Mouse (Mus musculus): ENCODE results near the gene Gm21981. TPM values are rescaled to one million over a fixed set of nuclear protein-coding genes. Genes with fewer than 3 reads are reported as not detected.

Gm21981 gene
- polyA plus RNA-seq, 1 experiment from 2014 or later = 1.8 TPM

DNA sequence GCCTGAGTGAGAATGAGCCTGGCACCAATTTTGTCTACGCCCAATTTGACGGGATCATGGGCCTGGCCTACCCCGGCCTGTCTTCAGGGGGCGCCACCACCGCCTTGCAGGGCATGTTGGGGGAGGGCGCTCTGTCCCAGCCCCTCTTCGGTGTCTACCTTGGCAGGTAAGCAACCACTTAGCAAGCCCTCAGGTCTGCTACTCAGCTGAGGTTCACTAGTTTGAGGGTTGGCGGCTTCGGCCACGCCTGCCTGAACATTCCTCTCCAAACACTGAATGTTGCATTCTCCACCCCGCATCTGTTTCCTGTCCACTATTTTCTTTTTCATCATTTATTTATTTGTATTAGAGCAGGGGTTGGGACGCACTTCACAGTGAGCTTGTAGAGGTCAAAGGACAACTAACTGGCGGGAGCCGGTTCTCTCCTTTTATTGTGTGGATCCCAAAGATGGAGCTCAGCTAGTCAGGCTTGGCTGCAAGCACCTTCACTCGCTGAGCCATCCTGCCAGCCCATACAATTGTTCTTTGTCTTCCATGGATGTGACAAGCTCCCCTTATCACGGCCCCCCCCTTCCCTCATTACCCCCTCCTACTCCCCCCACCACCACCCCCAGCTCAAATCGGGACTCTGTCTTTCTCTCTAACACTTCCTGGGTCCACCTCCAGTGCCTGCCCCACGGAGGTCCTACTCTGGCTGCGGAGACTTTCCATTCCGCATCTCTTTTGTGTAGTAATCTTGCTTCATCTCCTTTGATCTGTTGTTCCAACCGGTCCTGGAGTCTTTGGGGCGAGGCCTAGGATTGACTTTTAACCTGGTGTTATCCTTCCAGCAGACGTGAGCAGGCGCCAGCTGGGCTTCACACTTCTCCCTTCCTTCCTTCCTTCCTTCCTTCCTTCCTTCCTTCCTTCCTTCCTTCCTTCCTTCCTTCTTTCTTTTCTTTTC lies 36.6 kb upstream of the Gm21981 start:
- no peaks in the 10 kb centered on the region for H3K27me3 ChIP-seq (ENCODE audit: control insufficient read depth, insufficient read depth, low read length)
- no peak overlapping the region for H3K27ac ChIP-seq (ENCODE audit: low read depth, low read length)
- no peak for DNase-seq (ENCODE audit: low spot score)
- no peak overlapping the region for H3K9ac ChIP-seq (ENCODE audit: low read length)
- ATAC-seq (ENCODE audit: insufficient read depth, low FRiP score, low TSS enrichment) = no peak
- no peak overlapping the region for H3K4me3 ChIP-seq (ENCODE audit: low read depth, low read length)
- H3K4me2 ChIP-seq (ENCODE audit: low read depth) = no peak overlapping the region
- WGBS = 55% methylated on average over 24 of the region's 24 CpGs
- no peaks in the 10 kb centered on the region for H3K9me3 ChIP-seq (ENCODE audit: control insufficient read depth, low read length)
- H3K4me1 ChIP-seq (ENCODE audit: control insufficient read depth, insufficient read depth, low read length) = no peaks in the 10 kb centered on the region
- H3K36me3 ChIP-seq (ENCODE audit: control insufficient read depth, insufficient read depth, low read length) = no peaks in the 10 kb centered on the region

DNA sequence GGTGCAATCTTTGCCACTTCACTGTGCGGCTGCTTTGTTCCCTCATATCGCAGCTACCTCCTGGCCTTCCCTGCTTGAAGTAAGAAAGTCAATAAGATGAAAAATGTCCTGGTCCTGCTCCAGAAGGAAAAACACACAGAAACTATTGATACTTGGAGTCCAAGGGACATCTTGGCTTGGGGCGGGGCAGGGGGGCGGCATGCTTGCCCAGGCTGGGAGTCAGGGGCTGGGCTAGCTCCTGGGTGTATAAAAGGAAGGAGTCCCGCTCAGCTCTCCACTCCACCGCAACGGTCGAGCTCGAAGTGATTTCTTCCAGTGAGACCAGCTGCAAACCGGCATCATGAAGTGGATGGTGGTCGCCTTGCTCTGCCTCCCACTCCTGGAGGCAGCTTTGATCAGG lies 32.3 kb upstream of the Gm21981 start, which contains the start of gene Pgc:
Gene Pgc (plus strand): TSS at position 277 of the 400 bp plus-strand sequence.
- no peak within 1 kb of the TSS for H3K4me2 ChIP-seq (ENCODE audit: low read depth)
- no peaks in the 10 kb centered on the region for H3K9me3 ChIP-seq (ENCODE audit: control insufficient read depth, low read length)
- DNase-seq (ENCODE audit: low spot score) = no peak
- 74% methylated on average over 11 of the region's 11 CpGs for WGBS
- no peak within 1 kb of the TSS for H3K27ac ChIP-seq (ENCODE audit: low read depth, low read length)
- H3K36me3 ChIP-seq (ENCODE audit: control insufficient read depth, insufficient read depth, low read length) = no peaks in the 10 kb centered on the region
- no peak within 1 kb of the TSS for H3K9ac ChIP-seq (ENCODE audit: low read length)
- H3K4me3 ChIP-seq (ENCODE audit: low read depth, low read length) = no peak within 1 kb of the TSS
- H3K27me3 ChIP-seq (ENCODE audit: control insufficient read depth, insufficient read depth, low read length) = no peaks in the 10 kb centered on the region
- no peaks in the 10 kb centered on the region for H3K4me1 ChIP-seq (ENCODE audit: control insufficient read depth, insufficient read depth, low read length)
- ATAC-seq (ENCODE audit: insufficient read depth, low FRiP score, low TSS enrichment) = no peak

DNA sequence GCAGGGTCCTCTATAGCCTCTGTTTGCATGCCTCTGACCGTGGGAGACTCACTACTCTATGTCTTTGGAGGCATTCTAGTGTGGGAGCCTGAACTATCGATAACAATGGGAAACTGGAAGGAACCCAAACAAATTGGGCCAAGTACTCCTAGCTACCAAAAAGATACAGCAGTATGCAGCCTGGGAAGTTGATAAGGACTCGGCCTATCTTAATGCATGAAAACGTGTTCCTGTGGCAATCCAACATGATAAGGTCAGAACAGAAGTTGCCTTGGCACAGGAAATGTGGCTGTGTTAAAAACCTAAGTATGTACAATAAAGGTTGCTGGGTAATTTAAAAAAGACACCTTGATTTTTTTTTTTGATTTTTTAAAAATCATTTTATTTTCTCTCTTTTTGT lies 26.9 kb upstream of the Gm21981 start:
- Histone ChIP-seq H3K27me3 (ENCODE audit: control insufficient read depth, insufficient read depth, low read length) (no peaks in the 10 kb centered on the region), H3K9me3 (ENCODE audit: control insufficient read depth, low read length) (no peaks in the 10 kb centered on the region), H3K27ac (ENCODE audit: low read depth, low read length) (no peak overlapping the region), H3K9ac (ENCODE audit: low read length) (no peak overlapping the region), H3K4me1 (ENCODE audit: control insufficient read depth, insufficient read depth, low read length) (no peaks in the 10 kb centered on the region), H3K36me3 (ENCODE audit: control insufficient read depth, insufficient read depth, low read length) (no peaks in the 10 kb centered on the region), H3K4me2 (ENCODE audit: low read depth) (no peak overlapping the region), H3K4me3 (ENCODE audit: low read depth, low read length) (no peak overlapping the region)
- ATAC-seq (ENCODE audit: insufficient read depth, low FRiP score, low TSS enrichment) (no peak), DNase-seq (ENCODE audit: low spot score) (no peak)
- WGBS = 86% methylated on average over 4 of the region's 4 CpGs

DNA sequence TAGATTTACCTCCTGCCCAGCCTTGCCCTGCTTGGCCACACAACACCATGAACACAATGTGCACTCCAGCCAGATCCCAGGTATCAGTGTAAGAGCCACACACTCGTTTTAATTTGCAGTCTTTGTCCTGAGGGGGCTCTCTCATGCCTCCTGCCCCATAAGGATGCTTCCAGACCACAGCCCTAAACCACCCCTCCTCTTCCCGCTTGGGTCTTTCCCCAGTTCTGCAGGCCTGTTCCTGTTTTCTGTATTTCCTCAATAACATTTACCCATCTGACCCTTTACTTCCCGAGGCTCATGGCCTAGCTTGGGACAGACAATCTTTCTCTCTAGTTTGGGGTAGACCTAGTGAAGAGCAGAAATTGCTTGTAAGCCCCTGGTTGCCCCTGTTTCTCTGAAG lies 20.8 kb upstream of the Gm21981 start:
- Histone ChIP-seq H3K4me2 (ENCODE audit: low read depth) (no peak overlapping the region), H3K27ac (ENCODE audit: low read depth, low read length) (no peak overlapping the region), H3K9ac (ENCODE audit: low read length) (no peak overlapping the region), H3K4me1 (ENCODE audit: control insufficient read depth, insufficient read depth, low read length) (no peaks in the 10 kb centered on the region), H3K4me3 (ENCODE audit: low read depth, low read length) (no peak overlapping the region), H3K36me3 (ENCODE audit: control insufficient read depth, insufficient read depth, low read length) (no peaks in the 10 kb centered on the region), H3K9me3 (ENCODE audit: control insufficient read depth, low read length) (no peaks in the 10 kb centered on the region), H3K27me3 (ENCODE audit: control insufficient read depth, insufficient read depth, low read length) (no peaks in the 10 kb centered on the region)
- WGBS = 63% methylated on average over 3 of the region's 3 CpGs
- ATAC-seq (ENCODE audit: insufficient read depth, low FRiP score, low TSS enrichment) (no peak), DNase-seq (ENCODE audit: low spot score) (no peak)

- Histone ChIP-seq H3K27ac (ENCODE audit: low read depth, low read length) (no peak overlapping the region), H3K4me2 (ENCODE audit: low read depth) (no peak overlapping the region), H3K27me3 (ENCODE audit: control insufficient read depth, insufficient read depth, low read length) (no peaks in the 10 kb centered on the region), H3K4me1 (ENCODE audit: control insufficient read depth, insufficient read depth, low read length) (no peaks in the 10 kb centered on the region), H3K4me3 (ENCODE audit: low read depth, low read length) (no peak overlapping the region), H3K9ac (ENCODE audit: low read length) (no peak overlapping the region), H3K36me3 (ENCODE audit: control insufficient read depth, insufficient read depth, low read length) (no peaks in the 10 kb centered on the region), H3K9me3 (ENCODE audit: control insufficient read depth, low read length) (no peaks in the 10 kb centered on the region)
- WGBS = 46% methylated on average over 22 of the region's 22 CpGs
- DNase-seq (ENCODE audit: low spot score) = no peak
- ATAC-seq (ENCODE audit: insufficient read depth, low FRiP score, low TSS enrichment) = no peak
Observed at GRCm38 (mm10) chr17:47712889-47713571, 18.8 kb upstream of the Gm21981 start.

DNA sequence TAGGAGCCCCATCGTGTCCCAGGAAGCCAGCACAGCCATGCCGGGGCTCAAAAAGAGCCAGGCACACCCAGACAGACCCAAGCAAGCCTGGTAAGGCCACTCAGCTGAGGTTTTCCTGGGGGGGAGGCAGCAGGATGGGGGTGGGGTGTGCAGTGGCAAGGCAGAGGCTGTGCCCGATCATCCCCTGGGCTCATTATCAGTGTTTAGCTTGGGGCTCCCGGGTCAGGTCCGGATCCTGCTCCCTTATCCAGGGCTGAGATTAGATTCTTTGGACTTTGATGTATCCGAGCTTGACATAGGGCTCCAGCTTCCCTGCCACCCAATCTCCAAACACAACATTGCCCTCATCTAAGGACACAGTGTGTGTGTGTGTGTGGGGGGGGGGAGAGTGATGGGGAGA lies 17.6 kb upstream of the Gm21981 start:
- Histone ChIP-seq H3K4me2 (ENCODE audit: low read depth) (no peak overlapping the region), H3K27ac (ENCODE audit: low read depth, low read length) (no peak overlapping the region), H3K4me3 (ENCODE audit: low read depth, low read length) (no peak overlapping the region), H3K27me3 (ENCODE audit: control insufficient read depth, insufficient read depth, low read length) (no peaks in the 10 kb centered on the region), H3K9me3 (ENCODE audit: control insufficient read depth, low read length) (no peaks in the 10 kb centered on the region), H3K36me3 (ENCODE audit: control insufficient read depth, insufficient read depth, low read length) (no peaks in the 10 kb centered on the region), H3K4me1 (ENCODE audit: control insufficient read depth, insufficient read depth, low read length) (no peaks in the 10 kb centered on the region), H3K9ac (ENCODE audit: low read length) (no peak overlapping the region)
- DNase-seq (ENCODE audit: low spot score) (no peak), ATAC-seq (ENCODE audit: insufficient read depth, low FRiP score, low TSS enrichment) (no peak)
- WGBS = 73% methylated on average over 6 of the region's 6 CpGs

DNA sequence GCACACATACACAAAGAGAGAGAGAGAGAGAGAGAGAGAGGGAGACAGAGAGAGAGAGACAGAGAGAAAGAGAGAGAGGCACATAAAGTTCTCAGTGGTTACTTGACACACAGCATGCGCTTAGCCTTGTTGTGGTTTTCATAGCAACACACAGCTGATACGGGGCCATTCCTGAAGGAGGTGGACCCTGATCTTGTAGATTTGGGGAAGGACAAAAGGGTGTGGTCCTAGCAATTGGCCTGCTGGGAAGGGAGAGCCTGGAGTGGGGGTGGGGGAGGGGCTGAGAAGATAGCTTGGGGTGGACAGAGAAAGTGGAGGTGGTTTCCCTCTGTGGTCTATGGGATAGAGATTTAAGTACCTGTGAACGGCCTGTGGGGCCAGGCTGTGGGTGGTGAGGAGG lies 15.8 kb upstream of the Gm21981 start:
- Histone ChIP-seq H3K9ac (ENCODE audit: low read length) (no peak overlapping the region), H3K4me3 (ENCODE audit: low read depth, low read length) (no peak overlapping the region), H3K9me3 (ENCODE audit: control insufficient read depth, low read length) (no peaks in the 10 kb centered on the region), H3K4me2 (ENCODE audit: low read depth) (no peak overlapping the region), H3K36me3 (ENCODE audit: control insufficient read depth, insufficient read depth, low read length) (no peaks in the 10 kb centered on the region), H3K27ac (ENCODE audit: low read depth, low read length) (no peak overlapping the region), H3K27me3 (ENCODE audit: control insufficient read depth, insufficient read depth, low read length) (no peaks in the 10 kb centered on the region), H3K4me1 (ENCODE audit: control insufficient read depth, insufficient read depth, low read length) (no peaks in the 10 kb centered on the region)
- DNase-seq (ENCODE audit: low spot score) (no peak), ATAC-seq (ENCODE audit: insufficient read depth, low FRiP score, low TSS enrichment) (no peak)
- 78% methylated on average over 3 of the region's 3 CpGs for WGBS

- no peaks in the 10 kb centered on the region for H3K4me1 ChIP-seq (ENCODE audit: control insufficient read depth, insufficient read depth, low read length)
- no peak overlapping the region for H3K4me3 ChIP-seq (ENCODE audit: low read depth, low read length)
- ATAC-seq (ENCODE audit: insufficient read depth, low FRiP score, low TSS enrichment) (no peak), DNase-seq (ENCODE audit: low spot score) (no peak)
- no peaks in the 10 kb centered on the region for H3K9me3 ChIP-seq (ENCODE audit: control insufficient read depth, low read length)
- H3K27me3 ChIP-seq (ENCODE audit: control insufficient read depth, insufficient read depth, low read length) = no peaks in the 10 kb centered on the region
- no peak overlapping the region for H3K4me2 ChIP-seq (ENCODE audit: low read depth)
- WGBS = 94% methylated on average over 4 of the region's 4 CpGs
- no peak overlapping the region for H3K27ac ChIP-seq (ENCODE audit: low read depth, low read length)
- no peak overlapping the region for H3K9ac ChIP-seq (ENCODE audit: low read length)
- no peaks in the 10 kb centered on the region for H3K36me3 ChIP-seq (ENCODE audit: control insufficient read depth, insufficient read depth, low read length)
Observed at GRCm38 (mm10) chr17:47708972-47709371, 14.7 kb upstream of the Gm21981 start.

DNA sequence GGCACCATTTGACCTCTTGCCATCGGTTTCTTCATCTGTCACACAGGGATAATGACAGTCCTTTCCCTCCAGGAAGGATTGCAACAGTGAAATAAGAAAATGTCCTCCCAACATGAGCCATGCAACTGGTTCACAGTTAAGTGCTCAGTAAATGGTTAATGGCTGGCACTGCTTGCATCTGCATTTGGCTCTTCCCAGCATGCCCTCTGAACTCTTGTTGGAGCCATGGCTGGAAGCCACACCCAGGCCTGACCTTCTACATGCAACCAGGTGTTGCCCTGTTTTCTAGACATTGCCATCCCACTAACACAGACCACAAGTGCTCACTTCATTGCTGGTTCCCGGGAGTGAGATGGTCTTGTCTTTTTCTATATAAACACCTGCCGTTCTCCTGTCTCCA lies 13.7 kb upstream of the Gm21981 start:
- no peaks in the 10 kb centered on the region for H3K36me3 ChIP-seq (ENCODE audit: control insufficient read depth, insufficient read depth, low read length)
- DNase-seq (ENCODE audit: low spot score) = no peak
- H3K9me3 ChIP-seq (ENCODE audit: control insufficient read depth, low read length) = no peaks in the 10 kb centered on the region
- H3K4me2 ChIP-seq (ENCODE audit: low read depth) = no peak overlapping the region
- H3K4me1 ChIP-seq (ENCODE audit: control insufficient read depth, insufficient read depth, low read length) = no peaks in the 10 kb centered on the region
- no peak overlapping the region for H3K27ac ChIP-seq (ENCODE audit: low read depth, low read length)
- 87% methylated on average over 3 of the region's 3 CpGs for WGBS
- no peak overlapping the region for H3K9ac ChIP-seq (ENCODE audit: low read length)
- H3K27me3 ChIP-seq (ENCODE audit: control insufficient read depth, insufficient read depth, low read length) = peaks cover 5% of the 10 kb centered on the region; the same call in 1 of the 2 replicates
- no peak overlapping the region for H3K4me3 ChIP-seq (ENCODE audit: low read depth, low read length)
- ATAC-seq (ENCODE audit: insufficient read depth, low FRiP score, low TSS enrichment) = no peak
